Mouse (Mus musculus): Measurements from ENCODE around the gene Olfr1037. TPM values are rescaled to one million over a fixed set of nuclear protein-coding genes. Genes with fewer than 3 reads are reported as not detected.
"Not testable (repeated sequence)": the region's sequence is repeated elsewhere in the genome, so short reads cannot be mapped to it uniquely, and the experiment has no call there.

The Olfr1037 gene
- total RNA-seq (2015) = not detected in 2 replicates
- total RNA-seq (2017) = not detected in 2 replicates

DNA sequence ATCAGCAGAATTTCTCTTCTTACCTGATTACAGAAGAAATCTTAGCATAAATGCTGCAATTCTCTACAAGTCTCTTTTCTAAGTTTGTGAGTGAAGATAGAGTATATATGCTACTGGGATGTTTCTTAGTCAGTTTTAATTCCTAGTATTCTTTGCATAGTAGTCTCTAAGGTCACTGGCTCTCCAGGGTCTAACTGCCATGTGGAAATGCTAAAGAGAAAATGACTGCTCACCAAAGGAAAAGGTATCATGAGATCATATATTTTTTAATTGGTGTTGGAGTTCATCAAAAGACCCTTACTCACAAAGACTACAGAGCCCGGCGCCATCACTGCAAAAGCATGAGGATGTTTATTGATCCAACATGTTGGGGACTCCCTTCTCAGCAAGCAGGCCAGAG, at the start of gene Olfr1037:
Gene Olfr1037 (minus strand): TSS at position 101 of the 400 bp plus-strand sequence.
- no peak for ATAC-seq (ENCODE audit: poor library complexity, severe bottlenecking)

DNA sequence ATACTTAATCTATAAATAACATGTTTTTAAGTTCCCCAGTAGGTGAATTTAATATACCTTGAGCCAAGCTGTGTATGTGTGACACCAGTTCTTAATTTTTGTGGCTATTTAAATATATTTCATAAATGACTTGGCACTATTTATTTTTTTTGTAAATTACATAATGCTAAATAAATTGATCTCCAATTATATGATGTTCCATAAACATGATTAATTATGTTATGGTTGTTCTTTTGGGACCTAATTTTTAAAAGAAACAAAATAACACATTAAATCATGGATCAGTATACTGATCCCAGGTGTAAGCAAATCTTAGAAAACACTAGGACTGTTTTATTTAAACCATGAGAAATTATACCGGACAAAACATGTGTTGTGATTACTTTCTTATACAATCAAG, 48.6 kb upstream of the Olfr1037 start, which contains the start of gene Olfr1039:
Gene Olfr1039 (minus strand): TSS at position 101 of the 400 bp plus-strand sequence.
- ATAC-seq (ENCODE audit: poor library complexity, severe bottlenecking) = no peak

DNA sequence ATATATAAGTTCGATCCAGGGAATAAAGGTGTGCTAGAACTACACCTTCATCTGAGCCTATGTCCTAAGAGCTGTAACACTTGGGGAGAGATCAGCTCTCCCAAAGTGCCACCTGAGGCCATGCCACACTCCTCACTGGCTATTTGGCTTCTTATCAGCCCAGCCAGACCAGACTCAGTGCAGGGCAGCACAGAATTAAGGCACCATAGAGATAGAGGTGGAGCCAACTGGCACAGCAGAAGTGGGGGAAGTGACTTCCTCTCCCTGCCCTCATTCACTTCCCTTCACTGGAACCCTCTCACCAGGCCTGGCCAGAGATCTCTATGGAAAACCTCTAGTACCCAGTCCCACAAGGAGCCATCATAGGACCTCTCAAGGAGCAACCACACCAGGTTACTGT, 6.7 kb downstream of the Olfr1037 start:
- not testable (repeated sequence) for ATAC-seq (ENCODE audit: poor library complexity, severe bottlenecking)

DNA sequence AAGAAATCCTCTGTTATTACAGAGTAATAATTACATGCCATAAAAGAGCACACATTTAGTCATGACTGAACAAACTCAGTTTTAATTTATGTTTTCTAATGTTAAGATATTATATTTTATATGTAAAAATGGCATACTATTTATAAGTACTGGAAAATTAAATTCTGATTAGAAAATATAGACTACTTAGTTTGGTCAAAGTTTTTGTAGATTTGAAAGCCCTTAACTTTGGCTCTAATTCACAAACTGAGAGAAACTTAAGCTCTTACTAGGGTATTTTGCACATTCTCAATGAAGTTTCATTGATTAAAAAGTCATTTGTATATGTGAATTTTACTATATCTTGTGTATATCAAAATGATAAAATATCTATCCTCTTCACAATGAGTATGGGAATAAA, 13.5 kb downstream of the Olfr1037 start, which contains the start of gene Olfr1036:
Gene Olfr1036 (plus strand): TSS at position 301 of the 400 bp plus-strand sequence.
- ATAC-seq (ENCODE audit: poor library complexity, severe bottlenecking) = not testable (repeated sequence)

DNA sequence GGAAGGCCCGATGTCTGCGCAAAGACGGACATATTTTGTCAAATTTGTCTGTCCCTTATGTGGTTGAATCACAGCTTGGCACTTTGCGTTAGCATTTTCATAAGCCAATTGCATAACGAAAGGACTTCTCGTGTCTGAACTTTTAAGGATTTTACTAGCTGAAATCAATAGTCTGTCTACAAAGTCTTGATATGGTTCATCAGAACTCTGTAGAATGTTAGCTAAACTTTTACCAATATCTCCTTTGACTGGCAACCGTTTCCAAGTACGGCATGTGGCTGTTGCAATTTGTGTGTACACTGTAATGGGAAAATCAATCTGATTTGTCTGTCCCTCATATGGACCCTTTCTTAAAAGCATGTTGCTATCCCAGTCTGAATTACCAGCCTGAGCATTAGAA, 17.0 kb downstream of the Olfr1037 start:
- no peak for ATAC-seq (ENCODE audit: poor library complexity, severe bottlenecking)

DNA sequence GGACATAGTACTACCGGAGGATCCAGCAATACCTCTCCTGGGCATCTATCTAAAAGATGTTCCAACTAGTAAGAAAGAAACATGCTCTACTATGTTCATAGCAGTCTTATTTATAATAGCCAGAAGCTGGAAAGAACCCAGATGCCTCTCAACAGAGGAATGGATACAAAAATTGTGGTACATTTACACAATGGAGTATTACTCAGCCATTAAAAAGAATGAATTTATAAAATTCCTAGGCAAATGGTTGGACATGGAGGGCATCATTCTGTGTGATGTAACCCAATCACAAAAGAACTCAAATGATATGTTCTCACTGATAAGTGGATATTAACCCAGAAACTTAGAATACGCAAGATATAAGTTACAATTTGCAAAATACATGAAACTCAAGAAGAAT, 23.4 kb downstream of the Olfr1037 start:
- not testable (repeated sequence) for ATAC-seq (ENCODE audit: poor library complexity, severe bottlenecking)

DNA sequence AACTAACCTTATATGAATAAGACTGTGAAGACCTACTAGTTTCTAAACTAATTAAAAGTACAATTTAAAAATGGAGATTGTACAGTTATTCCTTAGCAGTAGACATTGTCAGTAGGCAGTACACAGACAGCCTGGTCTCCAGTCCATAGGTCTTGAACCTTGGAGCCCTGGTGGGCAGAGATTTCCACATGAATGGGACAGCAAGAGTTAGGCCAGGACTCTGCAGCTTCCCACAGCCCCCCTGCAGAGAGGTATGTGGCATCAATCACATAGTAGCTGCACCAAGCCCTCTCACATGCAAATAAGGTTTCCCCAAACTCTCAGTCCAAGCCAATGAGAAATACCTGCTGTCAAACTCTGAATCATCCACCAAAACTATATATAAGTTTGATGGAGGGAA, 36.4 kb downstream of the Olfr1037 start:
- ATAC-seq (ENCODE audit: poor library complexity, severe bottlenecking) = not testable (repeated sequence)

DNA sequence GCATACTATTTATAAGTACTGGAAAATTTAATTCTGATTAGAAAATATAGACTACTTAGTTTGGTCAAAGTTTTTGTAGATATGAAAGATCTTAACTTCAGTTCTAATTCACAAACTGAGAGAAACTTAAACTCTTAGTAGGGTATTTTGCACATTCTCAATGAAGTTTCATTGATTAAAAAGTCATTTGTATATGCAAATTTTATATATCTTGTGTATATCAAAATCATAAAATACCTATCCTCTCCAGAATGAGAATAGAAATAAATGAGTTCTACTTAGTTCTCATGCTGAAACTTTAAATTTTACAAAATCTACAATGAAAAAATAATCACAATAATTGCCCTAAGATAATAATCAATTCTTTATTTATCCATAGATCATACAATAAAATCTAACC, 41.6 kb downstream of the Olfr1037 start, which contains the start of gene Olfr1034:
Gene Olfr1034 (plus strand): TSS at position 301 of the 400 bp plus-strand sequence.
- no peak for ATAC-seq (ENCODE audit: poor library complexity, severe bottlenecking)

Other genes starting within 250 kb of the Olfr1037 start
- not detected in 2 replicates for gene Olfr1019, start 241.9 kb downstream of the Olfr1037 start, total RNA-seq (2015)
- gene Olfr1019, start 241.9 kb downstream of the Olfr1037 start, total RNA-seq (2017) = not detected in 2 replicates
- gene Olfr1020, start 240.4 kb downstream of the Olfr1037 start, total RNA-seq (2015) = not detected in 2 replicates
- not detected in 2 replicates for gene Olfr1020, start 240.4 kb downstream of the Olfr1037 start, total RNA-seq (2017)
- not detected in 2 replicates for gene Olfr1022, start 218.8 kb downstream of the Olfr1037 start, total RNA-seq (2015)
- gene Olfr1022, start 218.8 kb downstream of the Olfr1037 start, total RNA-seq (2017) = not detected in 2 replicates
- not detected in 2 replicates for gene Olfr1023, start 201.7 kb downstream of the Olfr1037 start, total RNA-seq (2015)
- not detected in 2 replicates for gene Olfr1023, start 201.7 kb downstream of the Olfr1037 start, total RNA-seq (2017)
- not detected in 2 replicates for gene Olfr1024, start 182.3 kb downstream of the Olfr1037 start, total RNA-seq (2015)
- gene Olfr1024, start 182.3 kb downstream of the Olfr1037 start, total RNA-seq (2017) = not detected in 2 replicates
- gene Olfr1025-ps1, start 172.2 kb downstream of the Olfr1037 start, total RNA-seq (2015) = not detected in 2 replicates
- gene Olfr1025-ps1, start 172.2 kb downstream of the Olfr1037 start, total RNA-seq (2017) = not detected in 2 replicates
- gene Olfr1026, start 165.8 kb downstream of the Olfr1037 start, total RNA-seq (2015) = not detected in 2 replicates
- gene Olfr1026, start 165.8 kb downstream of the Olfr1037 start, total RNA-seq (2017) = not detected in 2 replicates
- not detected in 2 replicates for gene Olfr1028, start 136.9 kb downstream of the Olfr1037 start, total RNA-seq (2015)
- not detected in 2 replicates for gene Olfr1028, start 136.9 kb downstream of the Olfr1037 start, total RNA-seq (2017)
- gene Olfr1029, start 113.5 kb downstream of the Olfr1037 start, total RNA-seq (2015) = 0.57 TPM in 1 of 2 replicates, not detected in the other
- not detected in 2 replicates for gene Olfr1029, start 113.5 kb downstream of the Olfr1037 start, total RNA-seq (2017)
- not detected in 2 replicates for gene Olfr1030, start 108.1 kb downstream of the Olfr1037 start, total RNA-seq (2015)
- gene Olfr1030, start 108.1 kb downstream of the Olfr1037 start, total RNA-seq (2017) = not detected in 2 replicates
- gene Olfr1031, start 97.1 kb downstream of the Olfr1037 start, total RNA-seq (2015) = not detected in 2 replicates
- gene Olfr1031, start 97.1 kb downstream of the Olfr1037 start, total RNA-seq (2017) = not detected in 2 replicates
- not detected in 2 replicates for gene Olfr1032, start 81.8 kb downstream of the Olfr1037 start, total RNA-seq (2015)
- not detected in 2 replicates for gene Olfr1032, start 81.8 kb downstream of the Olfr1037 start, total RNA-seq (2017)
- 0.09 and 0.45 TPM in 2 replicates for gene Olfr1033, start 66.8 kb downstream of the Olfr1037 start, total RNA-seq (2015)
- 0.07 TPM in 1 of 2 replicates, not detected in the other for gene Olfr1033, start 66.8 kb downstream of the Olfr1037 start, total RNA-seq (2017)
- gene Olfr1034, start 41.5 kb downstream of the Olfr1037 start, total RNA-seq (2015) = not detected in 2 replicates
- gene Olfr1034, start 41.5 kb downstream of the Olfr1037 start, total RNA-seq (2017) = not detected in 2 replicates
- not detected in 2 replicates for gene Olfr1036, start 13.4 kb downstream of the Olfr1037 start, total RNA-seq (2015)
- gene Olfr1036, start 13.4 kb downstream of the Olfr1037 start, total RNA-seq (2017) = not detected in 2 replicates
- gene Olfr1039, start 48.5 kb upstream of the Olfr1037 start, total RNA-seq (2015) = not detected in 2 replicates
- not detected in 2 replicates for gene Olfr1039, start 48.5 kb upstream of the Olfr1037 start, total RNA-seq (2017)
- gene Olfr1040, start 59.3 kb upstream of the Olfr1037 start, total RNA-seq (2015) = not detected in 2 replicates
- not detected in 2 replicates for gene Olfr1040, start 59.3 kb upstream of the Olfr1037 start, total RNA-seq (2017)
- not detected in 2 replicates for gene Olfr1042, start 74.5 kb upstream of the Olfr1037 start, total RNA-seq (2015)
- not detected in 2 replicates for gene Olfr1042, start 74.5 kb upstream of the Olfr1037 start, total RNA-seq (2017)
- not detected in 2 replicates for gene Olfr1043, start 80.1 kb upstream of the Olfr1037 start, total RNA-seq (2015)
- not detected in 2 replicates for gene Olfr1043, start 80.1 kb upstream of the Olfr1037 start, total RNA-seq (2017)
- not detected in 2 replicates for gene Olfr1044, start 90.4 kb upstream of the Olfr1037 start, total RNA-seq (2015)
- not detected in 2 replicates for gene Olfr1044, start 90.4 kb upstream of the Olfr1037 start, total RNA-seq (2017)
- gene Olfr52, start 98.3 kb upstream of the Olfr1037 start, total RNA-seq (2015) = not detected in 2 replicates
- not detected in 2 replicates for gene Olfr52, start 98.3 kb upstream of the Olfr1037 start, total RNA-seq (2017)
- gene Olfr1045, start 115.6 kb upstream of the Olfr1037 start, total RNA-seq (2015) = not detected in 2 replicates
- gene Olfr1045, start 115.6 kb upstream of the Olfr1037 start, total RNA-seq (2017) = not detected in 2 replicates
- not detected in 2 replicates for gene Olfr1046, start 131.9 kb upstream of the Olfr1037 start, total RNA-seq (2015)
- not detected in 2 replicates for gene Olfr1046, start 131.9 kb upstream of the Olfr1037 start, total RNA-seq (2017)
- gene Olfr1047, start 144.0 kb upstream of the Olfr1037 start, total RNA-seq (2015) = not detected in 2 replicates
- gene Olfr1047, start 144.0 kb upstream of the Olfr1037 start, total RNA-seq (2017) = not detected in 2 replicates
- not detected in 2 replicates for gene Olfr1048, start 152.9 kb upstream of the Olfr1037 start, total RNA-seq (2015)
- not detected in 2 replicates for gene Olfr1048, start 152.9 kb upstream of the Olfr1037 start, total RNA-seq (2017)
- gene Olfr1049, start 170.9 kb upstream of the Olfr1037 start, total RNA-seq (2015) = not detected in 2 replicates
- gene Olfr1049, start 170.9 kb upstream of the Olfr1037 start, total RNA-seq (2017) = 0.37 TPM in 1 of 2 replicates, not detected in the other
- not detected in 2 replicates for gene Olfr1051, start 191.7 kb upstream of the Olfr1037 start, total RNA-seq (2015)
- gene Olfr1051, start 191.7 kb upstream of the Olfr1037 start, total RNA-seq (2017) = not detected in 2 replicates
- gene Olfr1052, start 205.1 kb upstream of the Olfr1037 start, total RNA-seq (2015) = not detected in 2 replicates
- gene Olfr1052, start 205.1 kb upstream of the Olfr1037 start, total RNA-seq (2017) = not detected in 2 replicates
- not detected in 2 replicates for gene Olfr1053, start 227.9 kb upstream of the Olfr1037 start, total RNA-seq (2015)
- gene Olfr1053, start 227.9 kb upstream of the Olfr1037 start, total RNA-seq (2017) = not detected in 2 replicates
- not detected in 2 replicates for gene Olfr1054, start 248.0 kb upstream of the Olfr1037 start, total RNA-seq (2015)
- gene Olfr1054, start 248.0 kb upstream of the Olfr1037 start, total RNA-seq (2017) = not detected in 2 replicates